Mouse (Mus musculus): ENCODE results near the gene Synj2. TPM values are rescaled to one million over a fixed set of nuclear protein-coding genes. Genes with fewer than 3 reads are reported as not detected.
A peak's percentile ranks its signal among the peaks of the same experiment; 100 is the strongest.

Gene Synj2
- polyA plus RNA-seq, 1 experiment = 1.6 TPM

DNA sequence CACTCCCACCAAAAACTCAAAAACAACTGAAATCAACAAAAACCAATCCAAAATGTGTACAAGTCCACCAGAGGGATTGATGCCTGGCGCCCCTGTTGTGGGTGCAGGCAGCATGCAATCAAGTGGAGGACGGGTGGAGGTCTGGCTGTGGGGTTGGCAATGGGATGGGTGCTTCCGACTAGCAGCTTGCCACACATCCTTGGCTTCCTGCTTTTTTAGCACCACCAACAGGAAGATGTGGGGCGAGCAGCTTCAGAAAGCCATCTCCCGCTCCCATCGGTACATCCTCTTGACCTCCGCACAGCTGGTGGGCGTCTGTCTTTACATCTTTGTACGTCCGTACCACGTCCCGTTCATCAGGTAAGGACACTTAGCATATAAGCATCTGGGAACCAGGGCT, 76.2 kb downstream of the Synj2 start:
- DNase-seq (ENCODE audit: low read depth) = no peak
- TF ChIP-seq CTCF (IDR thresholded peaks at IDR 0.05; ENCODE audit: borderline replicate concordance, extremely low read depth, insufficient read depth, insufficient read length) = no peak
- no peak for TF ChIP-seq POLR2A (IDR thresholded peaks at IDR 0.05; ENCODE audit: borderline replicate concordance, extremely low read depth, insufficient read depth, insufficient read length, poor library complexity, severe bottlenecking)

DNA sequence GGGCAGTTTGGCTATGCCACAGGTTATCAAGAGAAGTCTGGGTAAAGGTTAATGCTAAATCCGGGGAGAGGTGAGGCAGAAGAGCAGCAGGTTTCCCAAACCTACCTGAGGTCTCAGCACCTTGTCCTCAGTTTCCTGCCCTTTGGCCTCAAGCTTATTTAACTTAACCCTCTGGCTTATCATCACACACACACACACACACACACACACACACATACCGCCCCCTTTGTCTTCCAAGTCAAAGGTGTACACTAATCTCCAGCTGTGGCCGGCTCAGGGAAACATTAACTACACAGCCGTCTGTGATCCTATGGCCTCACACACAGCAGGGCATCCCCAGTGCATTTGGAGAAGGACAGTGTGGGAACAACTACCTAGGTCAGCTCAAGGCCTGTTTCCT, 77.3 kb downstream of the Synj2 start:
- DNase-seq (ENCODE audit: low read depth) = no peak
- no peak for TF ChIP-seq POLR2A (IDR thresholded peaks at IDR 0.05; ENCODE audit: borderline replicate concordance, extremely low read depth, insufficient read depth, insufficient read length, poor library complexity, severe bottlenecking)
- no peak for TF ChIP-seq CTCF (IDR thresholded peaks at IDR 0.05; ENCODE audit: borderline replicate concordance, extremely low read depth, insufficient read depth, insufficient read length)

DNA sequence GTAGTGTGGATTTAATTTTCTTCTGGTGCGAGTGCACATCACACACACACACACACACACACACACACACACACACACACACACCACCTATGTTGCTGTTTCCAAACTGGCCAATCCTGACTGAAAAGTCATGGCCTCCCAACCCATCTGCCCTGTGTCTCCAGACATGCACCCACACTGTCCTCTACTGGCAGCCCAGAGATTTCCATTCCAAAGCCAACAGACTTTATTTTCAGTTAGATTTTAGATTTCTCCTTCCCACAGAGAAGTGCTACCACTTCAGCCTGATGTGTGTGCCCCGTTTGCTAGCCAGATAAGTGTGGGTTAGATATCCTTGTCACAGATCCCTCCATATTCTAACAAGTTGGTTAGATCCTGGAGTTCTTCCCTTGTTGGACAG, 78.7 kb downstream of the Synj2 start:
- DNase-seq (ENCODE audit: low read depth) = no peak
- TF ChIP-seq CTCF (IDR thresholded peaks at IDR 0.05; ENCODE audit: borderline replicate concordance, extremely low read depth, insufficient read depth, insufficient read length) (peak; percentile 57; the same call in 1 of the 2 replicates), POLR2A (IDR thresholded peaks at IDR 0.05; ENCODE audit: borderline replicate concordance, extremely low read depth, insufficient read depth, insufficient read length, poor library complexity, severe bottlenecking) (no peak)

DNA sequence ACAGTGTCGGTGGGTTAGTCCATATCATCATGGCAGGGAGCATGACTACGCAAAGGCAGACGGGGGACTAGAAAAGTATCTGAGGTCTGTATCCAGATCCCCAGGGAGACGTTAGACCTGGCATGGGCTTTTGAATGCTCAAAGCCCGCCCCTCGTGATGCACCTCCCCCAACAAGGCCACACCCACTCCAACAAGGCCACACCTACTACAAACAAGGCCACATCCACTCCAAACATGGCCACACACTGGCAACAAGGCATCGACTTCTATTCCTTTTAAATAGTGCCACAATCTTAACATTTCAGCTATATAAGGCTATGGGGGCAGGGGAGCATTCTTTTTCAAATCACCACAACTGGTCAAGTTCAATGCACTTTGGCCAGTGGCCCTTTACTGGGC, 79.6 kb downstream of the Synj2 start:
- no peak for DNase-seq (ENCODE audit: low read depth)
- TF ChIP-seq POLR2A (IDR thresholded peaks at IDR 0.05; ENCODE audit: borderline replicate concordance, extremely low read depth, insufficient read depth, insufficient read length, poor library complexity, severe bottlenecking) (no peak), CTCF (IDR thresholded peaks at IDR 0.05; ENCODE audit: borderline replicate concordance, extremely low read depth, insufficient read depth, insufficient read length) (no peak)

DNA sequence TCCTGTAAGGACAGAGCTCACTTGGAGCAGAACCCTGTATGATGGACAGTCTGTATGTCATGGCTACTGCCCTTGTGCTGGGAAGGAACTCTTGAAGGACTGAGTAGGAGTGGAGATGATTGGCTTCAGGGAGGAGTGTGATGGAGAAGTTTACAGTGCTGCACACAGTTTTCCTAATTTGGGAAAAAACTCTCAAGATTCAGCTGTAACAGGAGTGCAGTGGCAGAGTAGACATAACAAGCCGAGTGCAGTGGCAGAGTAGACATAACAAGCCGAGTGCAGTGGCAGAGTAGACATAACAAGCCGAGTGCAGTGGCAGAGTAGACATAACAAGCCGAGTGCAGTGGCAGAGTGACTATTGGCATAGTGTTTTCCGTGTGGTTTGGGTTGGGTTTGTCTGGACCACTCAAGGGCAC, 80.3 kb downstream of the Synj2 start:
- peak; percentile 48 for DNase-seq (ENCODE audit: low read depth)

DNA sequence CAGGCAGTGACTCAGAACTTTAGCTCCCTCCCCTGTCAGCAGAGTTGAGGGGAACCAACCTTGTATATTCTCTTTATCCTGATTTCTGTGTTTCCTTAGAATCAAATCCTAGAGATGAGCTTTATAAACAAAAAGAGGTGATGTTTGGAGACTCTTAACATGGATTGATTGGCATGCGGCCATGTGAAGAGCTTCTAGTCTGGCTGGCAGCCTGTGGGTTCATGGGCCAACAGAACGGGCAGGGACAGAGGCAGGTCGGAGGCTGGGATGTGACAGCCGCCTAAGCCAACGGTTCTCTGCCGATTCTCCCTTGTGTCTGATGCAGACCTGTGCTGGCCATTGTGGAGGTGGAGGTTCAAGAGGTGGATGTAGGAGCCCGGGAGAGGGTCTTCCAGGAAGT, 84.8 kb downstream of the Synj2 start:
- DNase-seq (ENCODE audit: low read depth) = no peak
- no peak for TF ChIP-seq POLR2A (IDR thresholded peaks at IDR 0.05; ENCODE audit: borderline replicate concordance, extremely low read depth, insufficient read depth, insufficient read length, poor library complexity, severe bottlenecking)
- no peak for TF ChIP-seq CTCF (IDR thresholded peaks at IDR 0.05; ENCODE audit: borderline replicate concordance, extremely low read depth, insufficient read depth, insufficient read length)

- DNase-seq (ENCODE audit: low read depth) = peak; percentile 19
- no peak for TF ChIP-seq POLR2A (IDR thresholded peaks at IDR 0.05; ENCODE audit: borderline replicate concordance, extremely low read depth, insufficient read depth, insufficient read length, poor library complexity, severe bottlenecking)
- no peak for TF ChIP-seq CTCF (IDR thresholded peaks at IDR 0.05; ENCODE audit: borderline replicate concordance, extremely low read depth, insufficient read depth, insufficient read length)
Measured at GRCm38 (mm10) chr17:6035661-6036060, 94.6 kb downstream of the Synj2 start.

- no peak for DNase-seq (ENCODE audit: low read depth)
- TF ChIP-seq CTCF (IDR thresholded peaks at IDR 0.05; ENCODE audit: borderline replicate concordance, extremely low read depth, insufficient read depth, insufficient read length) = no peak
- TF ChIP-seq POLR2A (IDR thresholded peaks at IDR 0.05; ENCODE audit: borderline replicate concordance, extremely low read depth, insufficient read depth, insufficient read length, poor library complexity, severe bottlenecking) = no peak
Measured at GRCm38 (mm10) chr17:6036458-6036857, 95.4 kb downstream of the Synj2 start.

- TF ChIP-seq CTCF (IDR thresholded peaks at IDR 0.05; ENCODE audit: borderline replicate concordance, extremely low read depth, insufficient read depth, insufficient read length) (no peak), POLR2A (IDR thresholded peaks at IDR 0.05; ENCODE audit: borderline replicate concordance, extremely low read depth, insufficient read depth, insufficient read length, poor library complexity, severe bottlenecking) (no peak)
- DNase-seq (ENCODE audit: low read depth) = no peak
Measured at GRCm38 (mm10) chr17:6036872-6037271, 95.8 kb downstream of the Synj2 start.

DNA sequence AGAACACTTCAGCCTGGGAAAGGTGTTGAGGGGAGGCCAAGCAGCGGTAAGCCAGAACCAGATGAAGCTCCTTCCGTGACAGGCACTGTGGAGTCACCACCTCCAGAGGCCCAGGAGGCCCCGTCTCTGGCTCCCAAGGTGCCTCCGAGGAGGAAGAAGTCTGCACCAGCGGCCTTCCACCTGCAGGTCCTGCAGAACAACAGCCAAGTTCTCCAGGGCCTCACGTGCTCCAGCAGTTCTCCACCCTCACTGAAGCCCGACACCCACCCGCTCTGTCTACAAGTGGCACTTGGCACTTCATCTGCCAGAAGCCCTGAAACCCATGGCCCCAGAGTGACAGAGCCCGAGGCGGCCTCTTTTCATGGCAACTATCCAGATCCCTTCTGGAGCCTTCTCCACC, 96.4 kb downstream of the Synj2 start:
- no peak for TF ChIP-seq CTCF (IDR thresholded peaks at IDR 0.05; ENCODE audit: borderline replicate concordance, extremely low read depth, insufficient read depth, insufficient read length)
- no peak for TF ChIP-seq POLR2A (IDR thresholded peaks at IDR 0.05; ENCODE audit: borderline replicate concordance, extremely low read depth, insufficient read depth, insufficient read length, poor library complexity, severe bottlenecking)
- no peak for DNase-seq (ENCODE audit: low read depth)

GRCm38 (mm10) chr17:6052801-6053200, 111.7 kb downstream of the Synj2 start:
- TF ChIP-seq POLR2A (IDR thresholded peaks at IDR 0.05; ENCODE audit: borderline replicate concordance, extremely low read depth, insufficient read depth, insufficient read length, poor library complexity, severe bottlenecking) (no peak), CTCF (IDR thresholded peaks at IDR 0.05; ENCODE audit: borderline replicate concordance, extremely low read depth, insufficient read depth, insufficient read length) (no peak)
- DNase-seq (ENCODE audit: low read depth) = no peak

DNA sequence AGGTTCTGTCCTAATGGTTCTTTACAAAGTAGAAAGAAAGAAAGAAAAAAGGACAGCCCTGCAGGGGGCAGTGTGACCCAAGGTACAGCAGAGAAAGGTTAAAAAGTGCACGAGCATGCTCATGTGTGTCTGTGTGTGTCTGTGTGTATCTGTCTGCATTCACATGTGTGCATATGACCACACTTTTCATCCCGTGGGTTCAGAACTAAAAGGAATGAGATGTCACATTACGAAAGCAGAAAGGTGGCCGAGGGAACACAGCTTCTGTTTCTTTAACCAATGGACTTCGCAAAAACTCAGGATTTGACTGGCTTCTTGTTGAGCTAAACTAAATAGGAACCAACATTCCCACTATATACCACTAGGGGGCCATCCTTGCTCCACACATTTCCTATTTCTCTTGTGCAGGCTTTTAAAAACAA, 113.9 kb downstream of the Synj2 start:
- TF ChIP-seq CTCF (IDR thresholded peaks at IDR 0.05; ENCODE audit: borderline replicate concordance, extremely low read depth, insufficient read depth, insufficient read length) = peak; percentile 33
- no peak for TF ChIP-seq POLR2A (IDR thresholded peaks at IDR 0.05; ENCODE audit: borderline replicate concordance, extremely low read depth, insufficient read depth, insufficient read length, poor library complexity, severe bottlenecking)
- peak; percentile 78 for DNase-seq (ENCODE audit: low read depth)

DNA sequence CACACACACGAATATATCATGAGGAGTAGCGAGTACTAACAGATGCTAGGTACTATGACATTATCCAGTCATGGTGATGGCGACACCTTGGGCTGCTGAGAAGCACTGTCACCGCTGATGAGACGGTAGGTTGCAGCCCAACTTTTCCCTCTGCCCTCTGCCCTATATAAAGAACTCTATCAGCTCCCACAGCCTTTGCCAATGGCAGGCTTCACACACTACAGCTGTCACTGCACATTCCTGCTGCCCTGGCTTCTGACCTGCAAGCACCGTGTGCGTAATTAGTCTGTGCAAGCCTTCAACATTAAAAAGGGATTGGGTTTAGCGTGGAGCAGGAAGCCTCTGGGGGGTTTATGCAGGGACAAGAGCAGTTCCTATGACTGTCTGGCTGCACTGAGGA, 121.7 kb downstream of the Synj2 start:
- no peak for DNase-seq (ENCODE audit: low read depth)
- no peak for TF ChIP-seq POLR2A (IDR thresholded peaks at IDR 0.05; ENCODE audit: borderline replicate concordance, extremely low read depth, insufficient read depth, insufficient read length, poor library complexity, severe bottlenecking)
- TF ChIP-seq CTCF (IDR thresholded peaks at IDR 0.05; ENCODE audit: borderline replicate concordance, extremely low read depth, insufficient read depth, insufficient read length) = no peak

Measured in brain, embryonic 14.5 days (tissue).